8 mouse cellular contexts compared by ENCODE assay signal in genomic region chr19:22303952-22304655, GRCm38 (mm10).
DNase-seq lines count a peak whose midpoint lies in the region; ATAC-seq lines count a peak whose summit lies in the region.

No protein-coding gene starts in this region.

- peak; percentile 86 for ATAC-seq in hindbrain, embryonic 16.5 days

- no peaks in the 10 kb centered on the region for H3K27me3 ChIP-seq in hindbrain, embryonic 16.5 days (replicated peaks; ENCODE audit: control insufficient read depth, insufficient read depth, low read length)

- DNase-seq in R1 (ENCODE audit: low read depth, low spot score) = peak; percentile 81
- peak; percentile 84 to 95 for DNase-seq in cerebellum, postnatal 36 days
- peak; percentile 45 to 49 for DNase-seq in gastrocnemius, adult 8-10 months (ENCODE audit: low spot score in 2 of 2)
- peak; percentile 28 to 66 for DNase-seq in layer of hippocampus, postnatal 36 days
- peak; percentile 92 for DNase-seq in lung, postnatal 14 days
- peak; percentile 90 for DNase-seq in retina, postnatal 1 day
- DNase-seq in urinary bladder, adult 2 months (ENCODE audit: low spot score) = peak; percentile 22

- H3K4me3 ChIP-seq in hindbrain, embryonic 16.5 days (ENCODE audit: low read length) = peak overlapping the region; percentile 28

- H3K9me3 ChIP-seq in hindbrain, embryonic 16.5 days (ENCODE audit: control insufficient read depth, low read length) = no peaks in the 10 kb centered on the region

- 2% methylated on average over 16 of the region's 18 CpGs for WGBS in hindbrain, embryonic 16.5 days

- no peaks in the 10 kb centered on the region for H3K36me3 ChIP-seq in hindbrain, embryonic 16.5 days (ENCODE audit: control insufficient read depth, insufficient read depth, low read length)

- H3K4me1 ChIP-seq in hindbrain, embryonic 16.5 days (ENCODE audit: control insufficient read depth, insufficient read depth, low read depth, low read length) = peaks cover 12% of the 10 kb centered on the region

- H3K9ac ChIP-seq in hindbrain, embryonic 16.5 days (ENCODE audit: low read depth, low read length) = peak overlapping the region; percentile 53; the same call in 1 of the 2 replicates

- peak overlapping the region; percentile 25; the same call in 1 of the 2 replicates for H3K27ac ChIP-seq in hindbrain, embryonic 16.5 days (ENCODE audit: low read depth, low read length)

- H3K4me2 ChIP-seq in hindbrain, embryonic 16.5 days (ENCODE audit: low read length) = peak overlapping the region; percentile 62

Comparison
In these comparisons a context has a peak if more than half of its experiments do, and no peak if none do; other contexts are left out.
1. Peak in every context shown above with its lines: DNase-seq, ATAC-seq, H3K4me3 ChIP-seq and H3K27ac ChIP-seq.
2. DNase-seq: peak in every context shown above with its lines; median percentile 92 in lung, postnatal 14 days; 90 in retina, postnatal 1 day; 90 in cerebellum, postnatal 36 days; 81 in R1; 47 in gastrocnemius, adult 8-10 months; 47 in layer of hippocampus, postnatal 36 days; 22 in urinary bladder, adult 2 months.